Mouse (Mus musculus) lung, postnatal 0 days (tissue): Measurements from ENCODE around the gene Ninj1. TPM values are rescaled to one million over a fixed set of nuclear protein-coding genes. Genes with fewer than 3 reads are reported as not detected.

Experiments
- ATAC-seq: fragments of 200-750 bp; cut with Nextera tagmentation; 2 replicates; pipeline ENCODE4 v1.8.0; 2017; ENCODE audit warnings: moderate library complexity
- DNase-seq: peaks from one replicate; pipeline ENCODE4 v3.0.0-alpha.2; 2016; ENCODE audit warnings: low spot score
- H3K27ac ChIP-seq: fragments of 300-500 bp; sonication (generic); 2 replicates; pipeline ENCODE4 v1.5.1; 2014; ENCODE audit warnings: antibody characterized with exemption, mild to moderate bottlenecking, low read length, mixed read lengths
- H3K27me3 ChIP-seq: fragments of 300-500 bp; sonication (generic); replicated peaks from 2 replicates; pipeline ENCODE4 v1.6.1; 2014; ENCODE audit warnings: low read length, mixed read lengths; ENCODE audit not compliant: insufficient read depth
- H3K36me3 ChIP-seq: fragments of 300-500 bp; sonication (generic); 2 replicates; pipeline ENCODE4 v1.6.1; 2014; ENCODE audit warnings: low read length, mixed read lengths; ENCODE audit not compliant: insufficient read depth
- H3K4me1 ChIP-seq: fragments of 300-500 bp; sonication (generic); 2 replicates; pipeline ENCODE4 v1.6.1; 2014; ENCODE audit warnings: antibody characterized with exemption, low read depth, low read length, mixed read lengths; ENCODE audit not compliant: insufficient read depth
- H3K4me2 ChIP-seq: fragments of 300-500 bp; sonication (generic); replicated peaks from 2 replicates; pipeline ENCODE4 v1.6.1; 2014; ENCODE audit warnings: low read depth, mild to moderate bottlenecking, low read length, moderate library complexity, mixed read lengths
- H3K4me3 ChIP-seq: fragments of 300-500 bp; sonication (generic); 2 replicates; pipeline ENCODE4 v1.5.1; 2014; ENCODE audit warnings: low read depth, low read length
- H3K9ac ChIP-seq: fragments of 300-500 bp; sonication (generic); replicated peaks from 2 replicates; pipeline ENCODE4 v1.6.1; 2014; ENCODE audit warnings: low read depth, mild to moderate bottlenecking
- H3K9me3 ChIP-seq: fragments of 300-500 bp; sonication (generic); 2 replicates; pipeline ENCODE4 v1.6.1; 2016; ENCODE audit warnings: low read length, mixed read lengths
- CTCF ChIP-seq: IDR thresholded peaks from 2 replicates; pipeline ENCODE4 v1.5.1; 2016; ENCODE audit warnings: antibody characterized with exemption, mild to moderate bottlenecking
- EP300 ChIP-seq: IDR thresholded peaks from 2 replicates; pipeline ENCODE4 v1.6.1; 2016; ENCODE audit warnings: antibody characterized with exemption, mild to moderate bottlenecking, control low read depth
- WGBS: fragments of 180-500 bp; shearing (Covaris S2); extraction: QIAGEN DNeasy Blood & Tissue Kit; methylation state at CpG from one replicate; pipeline ENCODE4 v1.1.7; 2014; 5-methylcytosine and 5-hydroxymethylcytosine counted together
- polyA plus RNA-seq: library from polyadenylated mRNA; unstranded; fragments of >200 nt; fragmentation: Nextera tagmentation; extraction: Ambion mirVana; gene quantifications from 2 replicates; pipeline ENCODE4 v1.2.1, GENCODE M21; 2015

The Ninj1 gene
- polyA plus RNA-seq, 1 experiment from 2014 or later, result 72.0 TPM

- H3K9me3 ChIP-seq, result no peaks in the 10 kb centered on the region
- peaks cover 15% of the 10 kb centered on the region; the same call in 1 of the 2 replicates for H3K4me1 ChIP-seq
- H3K27me3 ChIP-seq, result no peaks in the 10 kb centered on the region
- TF ChIP-seq CTCF (no peak), EP300 (no peak)
- DNase-seq (peak; percentile 98), ATAC-seq (peak; percentile 96)
- WGBS, result under 1% methylated on average over 74 of the region's 78 CpGs
- H3K4me3 ChIP-seq, result peak within 1 kb of the TSS; percentile 86
- H3K36me3 ChIP-seq, result no peaks in the 10 kb centered on the region
- peak within 1 kb of the TSS; percentile 83 for H3K4me2 ChIP-seq
- H3K27ac ChIP-seq, result peak within 1 kb of the TSS; percentile 89
- H3K9ac ChIP-seq, result peak within 1 kb of the TSS; percentile 83
These were observed 28.4 kb downstream of the Ninj1 start, which contains the start of gene Card19 for GRCm38 (mm10) chr13:49215504-49216219. Gene Card19, minus strand, starts transcription at chr13:49216037.

GRCm38 (mm10) chr13:49216220-49216552 lies 28.9 kb downstream of the Ninj1 start:
- DNase-seq, result no peak
- Histone ChIP-seq H3K4me2 (peak overlapping the region; percentile 83), H3K36me3 (no peaks in the 10 kb centered on the region), H3K4me1 (peaks cover 15% of the 10 kb centered on the region; the same call in 1 of the 2 replicates), H3K9ac (peak overlapping the region; percentile 83; the same call in 1 of the 2 replicates), H3K4me3 (peak overlapping the region; percentile 86), H3K27me3 (no peaks in the 10 kb centered on the region), H3K27ac (peak overlapping the region; percentile 89), H3K9me3 (0 out of 2 replicates have a peak, but pooled peaks cover 2% of the 10 kb centered on the region)
- 5% methylated on average over 17 of the region's 17 CpGs for WGBS
- TF ChIP-seq CTCF, result no peak
- no peak for TF ChIP-seq EP300
- peak; percentile 55 for ATAC-seq

GRCm38 (mm10) chr13:49216808-49217561 lies 29.7 kb downstream of the Ninj1 start:
- Histone ChIP-seq H3K27ac (0 out of 2 replicates have a peak overlapping the region, but pooled peaks have one; percentile 89), H3K9me3 (0 out of 2 replicates have a peak, but pooled peaks cover 2% of the 10 kb centered on the region), H3K4me2 (peak overlapping the region; percentile 83; the same call in 1 of the 2 replicates), H3K4me3 (no peak overlapping the region), H3K9ac (no peak overlapping the region), H3K27me3 (no peaks in the 10 kb centered on the region), H3K36me3 (no peaks in the 10 kb centered on the region), H3K4me1 (peaks cover 15% of the 10 kb centered on the region; the same call in 1 of the 2 replicates)
- no peak for ATAC-seq
- DNase-seq, result peak; percentile 27
- TF ChIP-seq CTCF (no peak), EP300 (no peak)
- 76% methylated on average over 9 of the region's 9 CpGs for WGBS

- no peak overlapping the region for H3K4me3 ChIP-seq
- H3K27me3 ChIP-seq, result no peaks in the 10 kb centered on the region
- 0 out of 2 replicates have a peak, but pooled peaks cover 2% of the 10 kb centered on the region for H3K9me3 ChIP-seq
- no peak overlapping the region for H3K9ac ChIP-seq
- H3K4me2 ChIP-seq, result no peak overlapping the region
- no peak for ATAC-seq
- H3K4me1 ChIP-seq, result peaks cover 9% of the 10 kb centered on the region; the same call in 1 of the 2 replicates
- TF ChIP-seq CTCF (no peak), EP300 (no peak)
- H3K36me3 ChIP-seq, result no peaks in the 10 kb centered on the region
- no peak for DNase-seq
- WGBS, result 48% methylated on average over 3 of the region's 3 CpGs
- no peak overlapping the region for H3K27ac ChIP-seq
These were observed 31.4 kb downstream of the Ninj1 start for GRCm38 (mm10) chr13:49218651-49219050.

GRCm38 (mm10) chr13:49219367-49219766 lies 32.1 kb downstream of the Ninj1 start:
- Histone ChIP-seq H3K4me1 (peaks cover 4% of the 10 kb centered on the region; the same call in 1 of the 2 replicates), H3K36me3 (no peaks in the 10 kb centered on the region), H3K4me2 (no peak overlapping the region), H3K9ac (no peak overlapping the region), H3K27ac (no peak overlapping the region), H3K4me3 (no peak overlapping the region), H3K27me3 (no peaks in the 10 kb centered on the region), H3K9me3 (0 out of 2 replicates have a peak, but pooled peaks cover 2% of the 10 kb centered on the region)
- TF ChIP-seq CTCF, result no peak
- no peak for TF ChIP-seq EP300
- no peak for DNase-seq
- ATAC-seq, result no peak
- WGBS, result 71% methylated on average over 4 of the region's 4 CpGs

GRCm38 (mm10) chr13:49220912-49221311 lies 33.6 kb downstream of the Ninj1 start:
- no peak for TF ChIP-seq EP300
- peak; percentile 33 for TF ChIP-seq CTCF
- no peak for DNase-seq
- WGBS, result 22% methylated on average over 5 of the region's 5 CpGs

More at GRCm38 (mm10) chr13:49220912-49221311, 33.6 kb downstream of the Ninj1 start:
- H3K9me3 ChIP-seq, result 0 out of 2 replicates have a peak, but pooled peaks cover 2% of the 10 kb centered on the region
- H3K27ac ChIP-seq, result no peak overlapping the region
- no peaks in the 10 kb centered on the region for H3K4me1 ChIP-seq
- no peak overlapping the region for H3K4me3 ChIP-seq
- no peaks in the 10 kb centered on the region for H3K27me3 ChIP-seq
- no peak for ATAC-seq
- H3K36me3 ChIP-seq, result no peaks in the 10 kb centered on the region
- H3K4me2 ChIP-seq, result no peak overlapping the region
- H3K9ac ChIP-seq, result no peak overlapping the region
